Mouse (Mus musculus): ENCODE results near the gene 2900011O08Rik.

- no peak for TF ChIP-seq CTCF (IDR thresholded peaks at IDR 0.05; ENCODE audit: borderline replicate concordance, control insufficient read depth, extremely low read depth, insufficient read depth, low read length, poor library complexity)
- no peak for TF ChIP-seq POLR2A (IDR thresholded peaks at IDR 0.05; ENCODE audit: control insufficient read depth, extremely low read depth, insufficient read depth, low read length, poor library complexity)
Observed at GRCm38 (mm10) chr16:14017306-14017705, 30.9 kb downstream of the 2900011O08Rik start.
